Mouse (Mus musculus) spleen, adult 2 months (tissue): Measurements from ENCODE around the gene Zp3. TPM values are rescaled to one million over a fixed set of nuclear protein-coding genes. Genes with fewer than 3 reads are reported as not detected.
A peak's percentile ranks its signal among the peaks of the same experiment; 100 is the strongest.

ENCODE experiments used
- DNase-seq, 2 experiments: peaks; one replicate each; pipeline versions ENCODE4 v3.0.0 to v3.0.0-alpha.2; 2012 to 2021; ENCODE audit warnings: low spot score in 2 of 2, low read depth in 1 of 2
- H3K27ac ChIP-seq: fragments of 200-500 bp; 2 replicates; pipeline ENCODE4 v1.5.1; 2012; ENCODE audit warnings: low read length, inconsistent platforms; ENCODE audit not compliant: insufficient read depth
- H3K27me3 ChIP-seq: fragments of 200-500 bp; 2 replicates; pipeline ENCODE4 v1.6.1; 2012; ENCODE audit warnings: mild to moderate bottlenecking, moderate library complexity, low read length, inconsistent platforms; ENCODE audit not compliant: control insufficient read depth, insufficient read depth
- H3K36me3 ChIP-seq: fragments of 200-500 bp; 2 replicates; pipeline ENCODE4 v1.6.1; 2012; ENCODE audit warnings: mild to moderate bottlenecking, low read length, inconsistent platforms; ENCODE audit not compliant: control insufficient read depth, insufficient read depth
- H3K4me1 ChIP-seq: fragments of 200-500 bp; 2 replicates; pipeline ENCODE4 v1.6.1; 2011; ENCODE audit warnings: inconsistent platforms; ENCODE audit not compliant: control insufficient read depth, insufficient read depth, insufficient read length
- H3K4me3 ChIP-seq: fragments of 200-500 bp; 2 replicates; pipeline ENCODE4 v1.5.1; 2011; ENCODE audit warnings: mild to moderate bottlenecking, inconsistent platforms; ENCODE audit not compliant: insufficient read depth, insufficient read length; ENCODE audit errors: extremely low read depth
- CTCF ChIP-seq: fragments of 200-500 bp; IDR thresholded peaks from 2 replicates; pipeline ENCODE4 v1.5.1; 2011; ENCODE audit warnings: mild to moderate bottlenecking, inconsistent platforms; ENCODE audit not compliant: insufficient read depth, insufficient read length, insufficient replicate concordance; ENCODE audit errors: extremely low read depth
- POLR2A ChIP-seq: fragments of 200-500 bp; IDR thresholded peaks from 2 replicates; pipeline ENCODE4 v1.6.1; 2011; ENCODE audit warnings: low read depth, low read length, inconsistent platforms
- WGBS: fragments of 180-500 bp; shearing (Covaris S2); methylation state at CpG from one replicate; pipeline ENCODE4 v1.1.7; 2018; 5-methylcytosine and 5-hydroxymethylcytosine counted together
- polyA plus RNA-seq: library from polyadenylated mRNA; depleted of rRNA; stranded (reverse); fragments of >200 nt; gene quantifications from 2 replicates; pipeline ENCODE4 v1.2.3, GENCODE M21; 2012

Gene Zp3
- polyA plus RNA-seq, 1 experiment: not detected

- Histone ChIP-seq H3K4me3 (no peak overlapping the region), H3K27ac (peak overlapping the region; percentile 68), H3K4me1 (peaks cover 6% of the 10 kb centered on the region; the same call in 1 of the 2 replicates), H3K36me3 (no peaks in the 10 kb centered on the region), H3K27me3 (no peaks in the 10 kb centered on the region)
- DNase-seq: peak; percentile 41 to 48
- 16% methylated on average over 5 of the region's 5 CpGs for WGBS
- no peak for TF ChIP-seq CTCF
Measured at GRCm38 (mm10) chr5:135990601-135991000, 10.7 kb downstream of the Zp3 start.

GRCm38 (mm10) chr5:135993381-135993965 lies 13.6 kb downstream of the Zp3 start:
- H3K27me3 ChIP-seq: no peaks in the 10 kb centered on the region
- TF ChIP-seq CTCF: no peak
- TF ChIP-seq POLR2A: no peak
- no peak for DNase-seq
- WGBS: 81% methylated on average over 5 of the region's 5 CpGs
- H3K4me1 ChIP-seq: peaks cover 6% of the 10 kb centered on the region; the same call in 1 of the 2 replicates
- H3K36me3 ChIP-seq: peaks cover 7% of the 10 kb centered on the region; the same call in 1 of the 2 replicates
- no peak overlapping the region for H3K4me3 ChIP-seq
- H3K27ac ChIP-seq: no peak overlapping the region

GRCm38 (mm10) chr5:135994335-135994724 lies 14.4 kb downstream of the Zp3 start:
- H3K27ac ChIP-seq: no peak overlapping the region
- DNase-seq: no peak
- H3K36me3 ChIP-seq: peaks cover 10% of the 10 kb centered on the region
- H3K4me3 ChIP-seq: no peak overlapping the region
- WGBS: 72% methylated on average over 8 of the region's 8 CpGs
- no peaks in the 10 kb centered on the region for H3K27me3 ChIP-seq
- peaks cover 6% of the 10 kb centered on the region; the same call in 1 of the 2 replicates for H3K4me1 ChIP-seq
- TF ChIP-seq CTCF (no peak), POLR2A (no peak)

- DNase-seq: peak; percentile 78 to 91
- Histone ChIP-seq H3K4me1 (peaks cover 6% of the 10 kb centered on the region; the same call in 1 of the 2 replicates), H3K36me3 (peaks cover 10% of the 10 kb centered on the region), H3K27ac (peak within 1 kb of the TSS; percentile 53; the same call in 1 of the 2 replicates), H3K27me3 (no peaks in the 10 kb centered on the region), H3K4me3 (peak within 1 kb of the TSS; percentile 76)
- TF ChIP-seq POLR2A: peak; percentile 88
- no peak for TF ChIP-seq CTCF
- 2% methylated on average over 47 of the region's 47 CpGs for WGBS
Measured at GRCm38 (mm10) chr5:135994725-135995687, 15.1 kb downstream of the Zp3 start, which contains the start of gene Dtx2. Gene Dtx2, plus strand, starts transcription at chr5:135994800.

DNA sequence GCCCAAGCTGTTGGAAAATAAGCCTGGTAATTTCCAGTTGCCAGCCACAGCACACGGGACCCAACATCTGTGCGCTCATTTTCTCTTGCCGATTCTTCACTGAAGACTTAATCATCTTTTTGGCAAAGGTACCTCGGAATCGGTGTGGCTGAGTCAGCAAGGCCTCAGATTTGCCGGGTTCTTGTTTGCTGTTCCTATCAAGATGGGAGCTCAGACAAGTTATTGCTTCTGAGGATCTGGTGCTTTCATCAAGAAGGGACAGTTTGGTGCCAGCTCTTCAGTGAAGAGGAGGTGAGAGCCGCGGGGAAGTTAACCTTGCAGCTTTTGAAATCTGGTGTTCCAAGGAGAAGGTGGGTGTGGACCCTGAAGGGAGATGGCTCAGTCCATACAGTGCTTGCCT lies 16.3 kb downstream of the Zp3 start:
- TF ChIP-seq POLR2A (no peak), CTCF (no peak)
- Histone ChIP-seq H3K27ac (no peak overlapping the region), H3K4me1 (peaks cover 4% of the 10 kb centered on the region; the same call in 1 of the 2 replicates), H3K27me3 (no peaks in the 10 kb centered on the region), H3K4me3 (no peak overlapping the region), H3K36me3 (peaks cover 10% of the 10 kb centered on the region)
- 93% methylated on average over 8 of the region's 8 CpGs for WGBS
- no peak for DNase-seq

GRCm38 (mm10) chr5:136001222-136001621 lies 21.3 kb downstream of the Zp3 start:
- peaks cover 13% of the 10 kb centered on the region for H3K36me3 ChIP-seq
- 83% methylated on average over 6 of the region's 6 CpGs for WGBS
- DNase-seq: no peak
- H3K4me1 ChIP-seq: no peaks in the 10 kb centered on the region
- H3K4me3 ChIP-seq: no peak overlapping the region
- no peaks in the 10 kb centered on the region for H3K27me3 ChIP-seq
- H3K27ac ChIP-seq: no peak overlapping the region
- no peak for TF ChIP-seq POLR2A
- TF ChIP-seq CTCF: no peak

GRCm38 (mm10) chr5:136002325-136002724 lies 22.4 kb downstream of the Zp3 start:
- no peaks in the 10 kb centered on the region for H3K4me1 ChIP-seq
- DNase-seq: no peak
- H3K27ac ChIP-seq: no peak overlapping the region
- 52% methylated on average over 2 of the region's 2 CpGs for WGBS
- no peak overlapping the region for H3K4me3 ChIP-seq
- TF ChIP-seq CTCF: no peak
- no peak for TF ChIP-seq POLR2A
- H3K36me3 ChIP-seq: peaks cover 13% of the 10 kb centered on the region
- no peaks in the 10 kb centered on the region for H3K27me3 ChIP-seq
